In genomic region chr8:109279129-109279528, GRCm38 (mm10) we compare ENCODE assay signal across 10 mouse cellular contexts.
A peak's percentile ranks its signal among the peaks of the same experiment; 100 is the strongest.
DNase-seq lines count a peak whose midpoint lies in the region; ATAC-seq and TF ChIP-seq lines count a peak whose summit lies in the region.
"Had no signal": no experiment of that assay in that cellular context is flagged by ENCODE, and none has a peak within 500 bp of the region (broad histone marks: within the 10 kb centered on the region; RNA-seq: fewer than 3 reads in every experiment).

No protein-coding gene starts in this region.

- ATAC-seq in cerebellum, adult (ENCODE audit: insufficient number of reproducible peaks, low FRiP score, low TSS enrichment), result no peak
- no peak for ATAC-seq in lung, postnatal 0 days

- no peak for TF ChIP-seq EP300 in lung, postnatal 0 days (IDR thresholded peaks at IDR 0.05)

- no peak overlapping the region for H3K4me3 ChIP-seq in lung, postnatal 0 days (ENCODE audit: low read depth, low read length)
- H3K4me3 ChIP-seq: megakaryocyte, embryonic 14.5 days had no signal

- H3K27me3 ChIP-seq in lung, postnatal 0 days (replicated peaks; ENCODE audit: insufficient read depth, low read length), result no peaks in the 10 kb centered on the region
- H3K27me3 ChIP-seq: megakaryocyte, embryonic 14.5 days had no signal

- no peak overlapping the region for H3K27ac ChIP-seq in lung, postnatal 0 days (ENCODE audit: low read length)

- H3K9ac ChIP-seq in lung, postnatal 0 days (replicated peaks; ENCODE audit: low read depth), result no peak overlapping the region

- no peaks in the 10 kb centered on the region for H3K36me3 ChIP-seq in lung, postnatal 0 days (ENCODE audit: insufficient read depth, low read length)
- H3K36me3 ChIP-seq: G1E had no signal

- no peaks in the 10 kb centered on the region for H3K4me1 ChIP-seq in lung, postnatal 0 days (ENCODE audit: insufficient read depth, low read depth, low read length)
- H3K4me1 ChIP-seq: megakaryocyte, embryonic 14.5 days had no signal

- TF ChIP-seq CTCF in lung, postnatal 0 days (IDR thresholded peaks at IDR 0.05), result peak; percentile 75

- peak; percentile 56 to 59 for DNase-seq in cerebellum, postnatal 10 days
- peak; percentile 27 to 56 for DNase-seq in left cerebral cortex, adult 18-20 months (ENCODE audit: low spot score in 2 of 2)
- DNase-seq in left cerebral cortex, adult 11 months (ENCODE audit: low spot score), result no peak
- peak; percentile 4 for DNase-seq in adipocyte (ENCODE audit: low spot score)
- peak; percentile 27 to 61 for DNase-seq in frontal cortex, postnatal 36 days (ENCODE audit: low spot score in 2 of 2)
- peak; percentile 37 for DNase-seq in lung, postnatal 0 days (ENCODE audit: low spot score)
- DNase-seq in spleen, postnatal 36 days (ENCODE audit: low spot score in 2 of 2), result no peak

- no peak overlapping the region for H3K4me2 ChIP-seq in lung, postnatal 0 days (replicated peaks; ENCODE audit: low read depth, low read length)

- WGBS in lung, postnatal 0 days, result 13% methylated on average over 5 of the region's 5 CpGs

- no peaks in the 10 kb centered on the region for H3K9me3 ChIP-seq in lung, postnatal 0 days (ENCODE audit: low read length)
- H3K9me3 ChIP-seq: megakaryocyte, embryonic 14.5 days had no signal

Comparison
In these comparisons a context has a peak if more than half of its experiments do, and no peak if none do; other contexts are left out.
1. DNase-seq: peak in cerebellum, postnatal 10 days (2 of 2), left cerebral cortex, adult 18-20 months (2 of 2), adipocyte (single experiment), frontal cortex, postnatal 36 days (2 of 2) and lung, postnatal 0 days (single experiment); none in left cerebral cortex, adult 11 months (single experiment) and spleen, postnatal 36 days (0 of 2).